Mouse (Mus musculus) erythroblast, embryonic 14.5 days (primary cell): ENCODE data around the gene Col6a6.

Source experiments
- GATA1 ChIP-seq: IDR thresholded peaks from 2 replicates; pipeline ENCODE4 v1.6.1; 2012; ENCODE audit warnings: low read length, inconsistent platforms, mixed read lengths
- TAL1 ChIP-seq: IDR thresholded peaks from 3 replicates; pipeline ENCODE4 v1.6.1; 2012; ENCODE audit warnings: low read length, inconsistent platforms, mixed read lengths

DNA sequence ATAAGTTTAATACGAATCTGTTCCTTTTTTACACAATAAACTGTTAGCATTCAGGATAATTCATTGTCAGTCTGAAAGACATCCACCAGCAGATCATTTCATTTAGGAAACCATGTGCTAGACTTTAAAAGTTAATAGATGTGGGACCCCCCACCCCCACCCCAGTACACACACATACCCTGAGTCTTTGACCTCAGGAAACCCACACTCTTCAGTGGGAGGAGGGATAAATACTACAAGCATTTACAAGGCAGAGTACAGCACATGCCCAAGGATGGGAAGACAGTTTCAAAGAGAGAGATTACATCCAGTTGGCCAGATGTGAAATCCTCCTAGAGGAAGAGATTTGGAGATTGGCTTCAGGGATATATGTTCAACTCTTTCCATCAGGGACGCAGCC is 87.5 kb downstream of the Col6a6 start:
- TF ChIP-seq GATA1 = no peak
- no peak for TF ChIP-seq TAL1
